Mouse (Mus musculus) left cerebral cortex, postnatal 10 days (tissue): Measurements from ENCODE around the gene Slc15a3. TPM values are rescaled to one million over a fixed set of nuclear protein-coding genes. Genes with fewer than 3 reads are reported as not detected.

Experiments
- DNase-seq, 2 experiments: peaks; one replicate each; pipeline ENCODE4 v3.0.0; 2021 to 2022; ENCODE audit warnings: low spot score in 2 of 2, mixed read lengths in 1 of 2; ENCODE audit errors: extremely low spot score in 1 of 2
- intact Hi-C: fragments of 180-260 bp; cut with DNase I; formaldehyde crosslinking; loops from one replicate; pipeline ENCODE4 v1.15.1; 2025
- total RNA-seq, 2 experiments: library from RNA; stranded (reverse); gene quantifications; 2 replicates each; pipeline ENCODE4 v1.2.3; 2021

Gene Slc15a3
- total RNA-seq: 1 to 10 TPM; 1.1 to 1.6 TPM

- intact Hi-C loops: no loop called here
- DNase-seq: no peak
Observed at GRCm38 (mm10) chr19:10839010-10839892, at the start of gene Slc15a3. Slc15a3 (plus strand) TSS chr19:10839727.

GRCm38 (mm10) chr19:10790323-10790722 is 49.2 kb upstream of the Slc15a3 start:
- intact Hi-C loops: no loop called here
- no peak for DNase-seq

GRCm38 (mm10) chr19:10793044-10793443 is 46.5 kb upstream of the Slc15a3 start:
- no peak for DNase-seq
- intact Hi-C loops: no loop called here

- intact Hi-C loops: no loop called here
- no peak for DNase-seq
Observed at GRCm38 (mm10) chr19:10794916-10795315, 44.6 kb upstream of the Slc15a3 start.

DNA sequence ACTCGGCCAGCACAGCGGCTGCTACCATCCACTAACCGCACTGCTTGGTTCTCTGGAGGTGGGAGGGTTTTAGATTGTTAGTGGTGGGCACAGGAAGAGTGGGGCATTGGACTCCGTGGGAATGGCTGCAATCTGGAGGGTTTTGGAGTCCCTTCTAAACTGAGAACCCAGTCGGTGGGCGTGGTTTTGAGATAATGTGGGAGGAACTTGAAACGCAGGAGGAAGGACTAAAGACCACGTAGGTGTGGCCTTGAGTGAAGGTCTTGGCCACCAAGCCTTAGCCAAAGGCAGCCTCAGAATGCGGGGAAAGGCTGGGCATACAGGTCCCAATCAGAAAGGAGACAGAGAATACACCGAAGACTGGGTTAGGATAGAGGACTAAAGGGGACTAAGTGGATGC is 41.0 kb upstream of the Slc15a3 start:
- intact Hi-C loops: no loop called here

GRCm38 (mm10) chr19:10799155-10799554 is 40.4 kb upstream of the Slc15a3 start:
- DNase-seq: no peak
- intact Hi-C loops: no loop called here

More for the DNA sequence above, 41.0 kb upstream of the Slc15a3 start:
- DNase-seq: no peak

DNA sequence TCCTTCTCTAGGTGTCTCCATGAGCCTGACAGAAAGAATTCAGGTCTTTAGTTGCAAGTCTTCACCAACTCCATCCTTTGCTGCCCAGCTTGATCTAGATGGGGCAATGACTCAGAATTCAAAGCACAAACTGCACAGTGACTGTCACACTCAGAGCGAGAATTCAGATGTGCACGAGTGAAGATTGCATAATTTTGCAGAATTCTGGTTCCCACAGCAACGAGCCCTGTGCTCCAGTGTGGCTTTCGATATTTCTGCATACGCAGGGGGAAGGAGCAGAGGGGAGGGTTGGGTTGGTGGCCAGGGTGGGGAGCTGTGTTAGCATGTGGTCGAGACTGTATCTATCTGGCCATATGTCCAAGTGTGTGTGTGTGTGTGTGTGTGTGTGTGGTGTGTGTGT is 38.5 kb upstream of the Slc15a3 start:
- peak; percentile 46 to 68 for DNase-seq
- intact Hi-C loops: no loop called here

DNA sequence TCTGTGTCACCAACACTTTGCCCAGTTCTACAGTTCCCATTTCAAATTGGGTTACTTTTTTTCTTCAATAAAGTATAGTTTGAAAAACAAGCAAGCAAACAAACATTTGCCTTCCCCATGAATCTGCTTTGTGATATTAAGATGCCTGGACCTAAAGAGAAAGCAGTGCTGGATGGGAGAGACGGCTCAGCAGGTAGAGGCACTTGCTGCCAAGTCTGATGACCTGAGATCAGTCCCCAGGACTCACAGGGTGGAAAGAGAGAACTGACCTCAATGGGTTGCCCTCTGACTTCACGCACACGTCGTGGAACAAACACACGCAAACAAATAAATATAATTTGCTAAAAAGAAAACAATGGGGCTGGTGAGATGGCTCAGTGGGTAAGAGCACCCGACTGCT is 37.6 kb upstream of the Slc15a3 start:
- intact Hi-C loops: no loop called here
- no peak for DNase-seq

GRCm38 (mm10) chr19:10803751-10804150 is 35.8 kb upstream of the Slc15a3 start:
- intact Hi-C loops: no loop called here
- DNase-seq: no peak

DNA sequence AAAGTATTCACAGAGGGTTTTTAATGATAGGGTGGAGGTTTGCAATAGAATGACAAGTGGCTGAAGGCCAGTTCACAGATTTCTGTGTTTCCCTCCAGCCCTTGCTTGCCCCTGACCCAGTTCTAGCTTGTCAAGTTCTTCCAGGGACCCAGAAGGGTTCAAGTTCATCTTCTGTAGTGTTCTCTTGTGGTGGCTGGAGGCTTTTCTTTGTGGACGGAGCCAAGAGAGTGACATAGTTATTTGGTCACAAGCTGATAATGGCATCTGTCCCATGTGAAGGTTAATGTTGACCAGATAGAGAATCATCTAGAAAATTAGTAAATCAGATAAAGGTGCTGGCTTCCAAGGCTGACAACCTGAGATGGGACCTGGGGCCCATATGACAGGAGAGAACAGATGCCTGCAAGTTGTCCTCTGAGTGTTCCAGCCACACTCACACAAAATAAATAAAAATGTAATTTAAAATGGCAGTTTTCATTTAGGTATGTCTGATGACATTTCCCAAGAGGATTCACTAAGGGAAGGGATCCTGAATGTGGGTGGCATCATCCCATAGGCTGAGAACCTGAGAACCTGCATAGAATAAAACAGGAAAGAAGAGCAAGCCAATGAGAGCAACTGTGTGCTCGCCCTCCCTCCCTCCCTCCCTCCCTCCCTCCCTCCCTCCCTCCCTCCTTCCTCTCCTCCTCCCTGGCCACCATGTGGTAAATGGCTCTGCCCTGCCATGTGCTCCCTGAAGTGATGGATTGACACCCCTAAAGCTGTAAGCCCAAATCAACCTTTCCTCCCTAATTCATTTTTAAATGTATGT is 34.5 kb upstream of the Slc15a3 start:
- intact Hi-C loops: no loop called here
- DNase-seq: no peak

GRCm38 (mm10) chr19:10805661-10806285 is 33.8 kb upstream of the Slc15a3 start:
- intact Hi-C loops: no loop called here
- no peak for DNase-seq

- no peak for DNase-seq
- intact Hi-C loops: no loop called here
Observed at GRCm38 (mm10) chr19:10808524-10809233, 30.8 kb upstream of the Slc15a3 start.

- DNase-seq: peak in 1 of 2 experiments; percentile 83
Observed at GRCm38 (mm10) chr19:10809428-10810175, 29.9 kb upstream of the Slc15a3 start.

GRCm38 (mm10) chr19:10810176-10810492 is 29.4 kb upstream of the Slc15a3 start:
- intact Hi-C loops: loop anchor here (10.0 kb wide), 1 partner anchor 95 kb away; no protein-coding TSS in a partner anchor
- DNase-seq: no peak

More at GRCm38 (mm10) chr19:10809428-10810175, 29.9 kb upstream of the Slc15a3 start:
- intact Hi-C loops: loop anchor here (10.0 kb wide), 1 partner anchor 95 kb away; no protein-coding TSS in a partner anchor

DNA sequence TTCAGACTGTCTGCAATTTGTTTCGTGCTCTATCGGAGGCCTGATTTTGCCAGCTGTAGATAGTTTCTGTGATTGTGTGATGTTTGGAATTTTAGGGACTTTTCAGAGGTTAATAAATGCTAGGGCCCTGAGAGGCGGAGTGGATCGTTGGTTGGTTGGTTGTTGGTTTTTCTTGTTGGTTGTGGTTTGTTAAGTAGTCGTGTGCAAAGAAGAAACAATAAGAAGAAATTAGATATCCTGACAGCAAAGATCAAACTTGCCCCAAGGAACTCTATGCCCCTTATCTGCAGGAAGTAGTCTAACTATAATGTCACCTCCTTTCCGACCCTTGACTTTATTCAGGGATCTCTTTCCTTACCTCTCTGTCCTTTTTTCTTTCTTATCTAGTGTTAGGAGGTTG is 28.1 kb upstream of the Slc15a3 start:
- intact Hi-C loops: loop anchor here (10.0 kb wide), 1 partner anchor 97 kb away; no protein-coding TSS in a partner anchor
- no peak for DNase-seq

GRCm38 (mm10) chr19:10813039-10813438 is 26.5 kb upstream of the Slc15a3 start:
- intact Hi-C loops: loop anchor here (10.0 kb wide), 1 partner anchor 98 kb away; no protein-coding TSS in a partner anchor
- no peak for DNase-seq

DNA sequence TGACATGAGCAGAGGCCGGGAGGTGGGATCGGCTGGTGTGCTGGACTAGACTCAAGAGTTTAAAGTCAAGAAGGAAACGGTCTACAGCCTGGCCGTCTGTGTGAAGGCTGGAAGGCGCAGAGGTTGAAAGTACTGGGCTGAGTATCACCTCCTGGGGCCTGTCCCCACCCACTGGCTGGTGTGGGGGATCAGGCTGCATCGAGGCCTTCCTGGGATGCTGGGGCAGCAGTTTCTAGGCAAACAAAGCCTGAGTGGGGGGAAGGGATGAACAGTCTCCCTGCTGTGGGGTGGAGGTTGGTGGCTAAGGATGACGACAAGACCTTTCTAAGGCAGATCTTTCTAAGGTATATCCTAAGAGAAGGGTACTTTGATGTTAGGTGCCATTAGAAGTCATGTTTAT is 25.6 kb upstream of the Slc15a3 start:
- DNase-seq: no peak
- intact Hi-C loops: loop anchor here (10.0 kb wide), 1 partner anchor 99 kb away; no protein-coding TSS in a partner anchor

- intact Hi-C loops: loop anchor here (10.0 kb wide), 1 partner anchor 101 kb away; no protein-coding TSS in a partner anchor
- DNase-seq: no peak
Observed at GRCm38 (mm10) chr19:10815871-10816270, 23.7 kb upstream of the Slc15a3 start.
